Mouse (Mus musculus): ENCODE data around the gene Fut2.

- TF ChIP-seq E2F4 (IDR thresholded peaks at IDR 0.05; ENCODE audit: insufficient replicate concordance, low read depth, low read length) (no peak), BHLHE40 (IDR thresholded peaks at IDR 0.05; ENCODE audit: low read depth, low read length) (no peak), CTCF (conservative IDR thresholded peaks at IDR 0.05 in 1 of 2, IDR thresholded peaks at IDR 0.05 in 1 of 2; ENCODE audit: low read depth in 2 of 2, low read length in 2 of 2) (no peak), JUND (conservative IDR thresholded peaks at IDR 0.05; ENCODE audit: low read depth, low read length) (no peak), MAZ (IDR thresholded peaks at IDR 0.05; ENCODE audit: low read depth, low read length) (no peak), ZMIZ1 (IDR thresholded peaks at IDR 0.05; ENCODE audit: low read depth, low read length) (no peak), MAFK (IDR thresholded peaks at IDR 0.05; ENCODE audit: insufficient replicate concordance, low read length) (no peak)
These were observed 46.6 kb downstream of the Fut2 start for GRCm38 (mm10) chr7:45619592-45619991.
